Mouse (Mus musculus): Measurements from ENCODE around the gene Carhsp1.

GRCm38 (mm10) chr16:8631428-8631827 lies 40.5 kb downstream of the Carhsp1 start:
- no peak for TF ChIP-seq EP300 (IDR thresholded peaks at IDR 0.05; ENCODE audit: low read depth)
- no peak for TF ChIP-seq CTCF (IDR thresholded peaks at IDR 0.05; ENCODE audit: low read depth)

All from liver, postnatal 0 days (tissue).